Mouse (Mus musculus) brain, embryonic 14.5 days (tissue): Measurements from ENCODE around the gene Hmgb2.

Source experiments
- CTCF ChIP-seq: fragments of 200-500 bp; IDR thresholded peaks from 2 replicates; pipeline ENCODE4 v1.5.1; 2012; ENCODE audit warnings: inconsistent platforms, mild to moderate bottlenecking, moderate library complexity, borderline replicate concordance; ENCODE audit not compliant: insufficient read depth, insufficient read length; ENCODE audit errors: extremely low read depth
- POLR2A ChIP-seq: fragments of 200-500 bp; IDR thresholded peaks from 2 replicates; pipeline ENCODE4 v1.6.1; 2012; ENCODE audit warnings: mild to moderate bottlenecking, inconsistent platforms, borderline replicate concordance; ENCODE audit not compliant: poor library complexity, insufficient read depth, insufficient read length, severe bottlenecking; ENCODE audit errors: extremely low read depth

GRCm38 (mm10) chr8:57507556-57508063 is 4.1 kb upstream of the Hmgb2 start:
- TF ChIP-seq CTCF, result no peak
- no peak for TF ChIP-seq POLR2A
